Mouse (Mus musculus) hindbrain, postnatal 0 days (tissue): ENCODE results near the gene Styx. TPM values are rescaled to one million over a fixed set of nuclear protein-coding genes. Genes with fewer than 3 reads are reported as not detected.

ENCODE experiments used
- ATAC-seq: fragments of 200-750 bp; cut with Nextera tagmentation; 2 replicates; pipeline ENCODE4 v1.8.0; 2017; ENCODE audit warnings: mild to moderate bottlenecking, moderate TSS enrichment, moderate library complexity
- DNase-seq: peaks from one replicate; pipeline ENCODE4 v3.0.0-alpha.2; 2015; ENCODE audit warnings: low spot score
- H3K27ac ChIP-seq: fragments of 300-500 bp; sonication (generic); 2 replicates; pipeline ENCODE4 v1.5.1; 2014; ENCODE audit warnings: mild to moderate bottlenecking
- H3K27me3 ChIP-seq: fragments of 300-500 bp; sonication (generic); 2 replicates; pipeline ENCODE4 v1.6.1; 2014; ENCODE audit warnings: low read length, mixed read lengths; ENCODE audit not compliant: insufficient read depth
- H3K36me3 ChIP-seq: fragments of 300-500 bp; sonication (generic); 2 replicates; pipeline ENCODE4 v1.6.1; 2014; ENCODE audit warnings: low read length, mixed read lengths; ENCODE audit not compliant: insufficient read depth
- H3K4me1 ChIP-seq: fragments of 300-500 bp; sonication (generic); 2 replicates; pipeline ENCODE4 v1.6.1; 2014; ENCODE audit warnings: antibody characterized with exemption, low read length, mixed read lengths; ENCODE audit not compliant: insufficient read depth
- H3K4me2 ChIP-seq: fragments of 300-500 bp; sonication (generic); 2 replicates; pipeline ENCODE4 v1.6.1; 2014; ENCODE audit warnings: low read depth, mild to moderate bottlenecking, low read length, moderate library complexity, mixed read lengths
- H3K4me3 ChIP-seq: fragments of 300-500 bp; sonication (generic); 2 replicates; pipeline ENCODE4 v1.5.1; 2014; ENCODE audit warnings: low read length
- H3K9ac ChIP-seq: fragments of 300-500 bp; sonication (generic); replicated peaks from 2 replicates; pipeline ENCODE4 v1.6.1; 2014; ENCODE audit warnings: mild to moderate bottlenecking, low read length, moderate library complexity, mixed read lengths
- H3K9me3 ChIP-seq: fragments of 300-500 bp; sonication (generic); 2 replicates; pipeline ENCODE4 v1.6.1; 2016; ENCODE audit warnings: low read length, mixed read lengths
- CTCF ChIP-seq: IDR thresholded peaks from 2 replicates; pipeline ENCODE4 v1.5.1; 2016; ENCODE audit warnings: antibody characterized with exemption, control low read depth, low read depth
- WGBS: fragments of 180-500 bp; shearing (Covaris S2); extraction: QIAGEN DNeasy Blood & Tissue Kit; methylation state at CpG from one replicate; pipeline ENCODE4 v1.1.7; 2014; 5-methylcytosine and 5-hydroxymethylcytosine counted together
- polyA plus RNA-seq: library from polyadenylated mRNA; unstranded; fragments of >200 nt; fragmentation: Nextera tagmentation; extraction: Ambion mirVana; gene quantifications from 2 replicates; pipeline ENCODE4 v1.2.1, GENCODE M21; 2015
- total RNA-seq: library from RNA; depleted of rRNA; stranded (reverse); fragments of >200 nt; gene quantifications from 2 replicates; pipeline ENCODE4 v1.2.3, GENCODE M21; 2014

The Styx gene
- total and polyA plus RNA-seq, 2 experiments from 2014 or later = 20.7 to 72.4 TPM

- 80% methylated on average over 5 of the region's 5 CpGs for WGBS
Measured at GRCm38 (mm10) chr14:45321622-45322021, 29.3 kb upstream of the Styx start.

DNA sequence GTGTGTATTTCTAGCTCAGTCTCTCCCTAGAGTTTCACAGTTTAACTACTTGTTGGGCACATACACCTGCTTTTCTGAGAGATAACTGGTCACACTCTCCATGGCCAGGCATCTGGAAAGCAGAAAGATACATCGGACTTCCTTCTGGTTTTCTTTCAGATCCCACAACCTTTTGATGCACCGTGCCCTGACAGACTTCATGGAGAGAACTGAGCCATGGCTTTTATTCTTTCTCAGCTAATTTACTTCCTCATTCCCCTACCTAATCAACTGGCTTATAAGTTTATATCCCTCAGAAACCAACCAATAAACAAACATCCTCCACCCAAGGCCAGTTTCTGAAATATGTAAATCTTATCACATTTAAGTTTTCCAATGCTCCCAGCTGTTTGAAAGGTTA is 28.4 kb upstream of the Styx start:
- Histone ChIP-seq H3K36me3 (no peaks in the 10 kb centered on the region), H3K27me3 (no peaks in the 10 kb centered on the region), H3K4me3 (no peak overlapping the region), H3K4me1 (peaks cover 1% of the 10 kb centered on the region; the same call in 1 of the 2 replicates), H3K9me3 (no peaks in the 10 kb centered on the region), H3K9ac (no peak overlapping the region), H3K4me2 (no peak overlapping the region), H3K27ac (no peak overlapping the region)
- no peak for DNase-seq
- TF ChIP-seq CTCF = no peak
- no peak for ATAC-seq
- WGBS = 89% methylated on average over 2 of the region's 2 CpGs

More at GRCm38 (mm10) chr14:45321622-45322021, 29.3 kb upstream of the Styx start:
- H3K36me3 ChIP-seq = no peaks in the 10 kb centered on the region
- no peak overlapping the region for H3K9ac ChIP-seq
- H3K4me3 ChIP-seq = no peak overlapping the region
- no peak for DNase-seq
- H3K9me3 ChIP-seq = no peaks in the 10 kb centered on the region
- no peak overlapping the region for H3K4me2 ChIP-seq
- no peak for ATAC-seq
- no peak for TF ChIP-seq CTCF
- no peaks in the 10 kb centered on the region for H3K27me3 ChIP-seq
- no peak overlapping the region for H3K27ac ChIP-seq
- H3K4me1 ChIP-seq = peaks cover 6% of the 10 kb centered on the region; the same call in 1 of the 2 replicates

- no peak for ATAC-seq
- 84% methylated on average over 3 of the region's 3 CpGs for WGBS
- Histone ChIP-seq H3K4me2 (no peak overlapping the region), H3K36me3 (no peaks in the 10 kb centered on the region), H3K9ac (no peak overlapping the region), H3K27ac (no peak overlapping the region), H3K4me1 (no peaks in the 10 kb centered on the region), H3K27me3 (no peaks in the 10 kb centered on the region), H3K4me3 (no peak overlapping the region), H3K9me3 (no peaks in the 10 kb centered on the region)
- no peak for DNase-seq
- TF ChIP-seq CTCF = no peak
Measured at GRCm38 (mm10) chr14:45323320-45323719, 27.6 kb upstream of the Styx start.

DNA sequence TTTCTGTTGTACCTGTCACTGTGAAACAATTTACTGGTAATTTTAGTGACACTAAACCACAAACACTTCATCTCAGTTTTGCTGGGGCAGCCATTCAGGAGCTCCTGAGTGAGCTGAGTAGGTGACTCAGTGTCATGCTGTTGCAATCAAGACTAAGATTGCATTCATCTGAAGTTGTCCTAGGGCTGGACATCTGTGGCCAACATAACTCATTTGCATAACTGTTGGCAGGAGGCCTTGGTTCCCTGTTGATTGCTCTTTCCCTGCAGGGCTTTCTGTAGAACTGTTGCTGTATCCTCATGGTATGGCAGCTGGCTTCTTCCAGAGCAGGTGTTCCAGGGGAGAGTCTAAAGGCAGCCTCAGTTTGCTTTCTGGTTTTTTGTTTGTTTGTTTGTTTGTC is 25.4 kb upstream of the Styx start:
- H3K36me3 ChIP-seq = no peaks in the 10 kb centered on the region
- peak; percentile 0; the same call in 1 of the 2 replicates for ATAC-seq
- H3K9me3 ChIP-seq = no peaks in the 10 kb centered on the region
- no peaks in the 10 kb centered on the region for H3K27me3 ChIP-seq
- H3K4me3 ChIP-seq = no peak overlapping the region
- H3K9ac ChIP-seq = no peak overlapping the region
- H3K27ac ChIP-seq = no peak overlapping the region
- DNase-seq = peak; percentile 72
- TF ChIP-seq CTCF = 0 out of 2 replicates have a peak, but pooled peaks have one; percentile 1
- no peak overlapping the region for H3K4me2 ChIP-seq
- no peaks in the 10 kb centered on the region for H3K4me1 ChIP-seq

DNA sequence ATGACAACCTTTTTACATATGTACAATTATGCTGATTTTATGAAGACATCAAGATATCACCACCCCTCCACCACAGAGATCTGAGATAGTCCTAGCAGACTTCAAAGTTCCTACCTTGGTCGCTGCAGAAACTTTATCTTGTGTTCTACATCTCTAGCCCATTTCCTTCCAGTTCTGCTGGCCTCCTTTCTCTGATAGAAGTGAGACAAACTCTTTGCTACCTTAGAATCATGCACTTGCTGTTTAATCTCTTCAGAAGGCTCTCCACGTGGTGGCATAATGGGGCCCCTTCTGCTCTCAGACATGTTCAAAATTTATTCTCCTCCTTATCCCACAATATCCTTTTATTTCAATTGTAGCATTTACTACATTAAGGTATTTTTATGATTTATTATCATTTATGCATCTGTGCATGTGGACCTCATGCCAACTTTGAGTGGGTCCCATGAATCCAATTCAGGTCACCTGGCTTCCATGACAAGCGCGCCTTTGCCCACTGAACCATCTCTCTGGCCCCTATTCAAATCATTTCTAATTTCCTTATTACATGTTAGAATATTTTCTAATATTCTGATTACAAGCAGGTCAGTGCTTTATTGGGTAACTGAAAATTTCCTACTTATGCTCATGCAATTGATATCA is 22.7 kb upstream of the Styx start:
- no peaks in the 10 kb centered on the region for H3K27me3 ChIP-seq
- H3K36me3 ChIP-seq = peaks cover 15% of the 10 kb centered on the region; the same call in 1 of the 2 replicates
- no peak for ATAC-seq
- no peak for TF ChIP-seq CTCF
- 90% methylated on average over 4 of the region's 4 CpGs for WGBS
- no peaks in the 10 kb centered on the region for H3K4me1 ChIP-seq
- H3K9ac ChIP-seq = no peak overlapping the region
- DNase-seq = no peak
- no peaks in the 10 kb centered on the region for H3K9me3 ChIP-seq
- H3K4me2 ChIP-seq = no peak overlapping the region
- H3K27ac ChIP-seq = no peak overlapping the region
- no peak overlapping the region for H3K4me3 ChIP-seq

- H3K9ac ChIP-seq = peak overlapping the region; percentile 94
- 9% methylated on average over 8 of the region's 8 CpGs for WGBS
- ATAC-seq = peak; percentile 14; the same call in 1 of the 2 replicates
Measured at GRCm38 (mm10) chr14:45329018-45329588, 21.8 kb upstream of the Styx start.

More at GRCm38 (mm10) chr14:45329018-45329588, 21.8 kb upstream of the Styx start:
- Histone ChIP-seq H3K4me1 (no peaks in the 10 kb centered on the region), H3K9me3 (no peaks in the 10 kb centered on the region), H3K36me3 (peaks cover 15% of the 10 kb centered on the region; the same call in 1 of the 2 replicates), H3K27me3 (no peaks in the 10 kb centered on the region), H3K4me2 (peak overlapping the region; percentile 51), H3K4me3 (peak overlapping the region; percentile 97), H3K27ac (no peak overlapping the region)
- TF ChIP-seq CTCF = no peak
- DNase-seq = peak; percentile 45
